Mouse (Mus musculus) testis, adult 2 months (tissue): ENCODE measurements around the gene Crp.

Experiments
- CTCF ChIP-seq: fragments of 200-500 bp; IDR thresholded peaks from 2 replicates; pipeline ENCODE4 v1.5.1; 2012; ENCODE audit warnings: low read depth, mild to moderate bottlenecking, inconsistent platforms, low read length, moderate library complexity; ENCODE audit not compliant: control insufficient read depth, insufficient read depth, insufficient replicate concordance
- POLR2A ChIP-seq: fragments of 200-500 bp; IDR thresholded peaks from 2 replicates; pipeline ENCODE4 v1.6.1; 2012; ENCODE audit warnings: low read depth, mild to moderate bottlenecking, inconsistent platforms, low read length, moderate library complexity; ENCODE audit not compliant: control insufficient read depth

DNA sequence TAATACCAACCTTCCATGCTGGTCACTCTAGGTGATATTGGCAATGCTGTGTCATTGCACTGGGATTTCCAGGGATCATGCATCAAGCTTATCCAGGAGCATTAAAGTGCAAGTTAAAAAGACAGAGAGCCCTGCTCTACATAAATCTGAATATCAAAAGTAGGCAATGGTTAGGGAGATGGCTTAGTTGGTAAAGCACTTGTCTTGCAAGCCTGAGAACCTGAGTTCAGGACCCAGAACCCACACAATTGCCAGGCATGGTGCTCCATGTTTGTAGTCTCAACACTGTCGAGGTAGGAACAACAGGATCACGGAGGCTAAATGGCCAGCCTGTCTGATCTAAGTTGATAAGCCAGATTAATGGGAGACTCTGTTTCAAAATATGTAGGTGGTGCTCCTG, 3.5 kb downstream of the Crp start:
- TF ChIP-seq CTCF (no peak), POLR2A (no peak)
